Mouse (Mus musculus): ENCODE results near the gene Fat2. TPM values are rescaled to one million over a fixed set of nuclear protein-coding genes. Genes with fewer than 3 reads are reported as not detected.
A peak's percentile ranks its signal among the peaks of the same experiment; 100 is the strongest.

Fat2 gene
- polyA plus RNA-seq, 1 experiment = not detected

DNA sequence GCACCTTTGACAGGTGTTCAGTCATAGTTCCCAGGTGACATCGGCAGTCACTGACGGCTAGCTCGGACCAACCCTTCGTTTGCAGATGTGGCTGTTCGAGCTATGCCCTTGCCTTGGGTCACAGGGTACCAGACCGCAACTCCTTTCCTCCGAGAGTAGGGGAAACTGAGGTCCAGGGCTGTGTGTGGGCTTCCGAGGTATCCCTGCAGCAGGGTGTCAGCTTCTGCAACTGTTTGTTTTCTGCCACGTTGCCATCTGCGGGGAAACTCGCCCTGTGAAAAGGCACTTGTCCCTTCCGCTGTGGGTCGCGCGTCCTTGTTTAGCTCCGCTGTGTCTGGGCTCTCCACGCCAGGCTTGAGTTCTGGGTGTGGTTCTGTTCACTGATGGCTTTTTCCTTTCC is 131.8 kb downstream of the Fat2 start:
- peaks cover 25% of the 10 kb centered on the region for H3K4me1 ChIP-seq (ENCODE audit: control insufficient read depth, insufficient read depth, low read length)
- TF ChIP-seq CTCF (IDR thresholded peaks at IDR 0.05; ENCODE audit: low read depth, low read length) (no peak), POLR2A (IDR thresholded peaks at IDR 0.05; ENCODE audit: borderline replicate concordance, low read depth, low read length) (no peak)
- H3K27ac ChIP-seq (ENCODE audit: insufficient read depth, low read depth, low read length) = peak overlapping the region; percentile 18; the same call in 1 of the 2 replicates
- H3K4me3 ChIP-seq (ENCODE audit: insufficient read depth, low read length) = peak overlapping the region; percentile 98

DNA sequence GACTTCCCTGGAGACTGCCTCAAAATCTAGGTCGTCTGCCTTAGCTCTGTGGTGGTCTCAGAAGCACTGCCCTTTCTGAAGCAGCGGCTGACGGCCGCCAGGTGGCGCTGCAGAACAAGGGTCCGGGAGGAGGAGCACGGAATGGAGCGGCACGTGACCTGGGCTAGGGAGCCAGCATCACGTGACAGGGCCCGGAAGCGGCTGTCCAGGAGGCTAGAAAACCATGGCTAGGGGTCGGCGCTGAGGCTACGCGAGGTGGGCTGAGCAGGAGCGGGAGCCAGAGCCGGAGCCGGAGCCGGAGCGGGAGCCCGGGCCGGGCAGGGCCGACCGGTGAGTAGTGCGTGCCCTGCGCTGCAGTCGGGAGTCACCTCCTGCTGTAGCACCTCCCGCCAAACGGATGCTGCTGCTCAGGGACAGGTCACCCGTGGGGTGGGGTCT is 132.2 kb downstream of the Fat2 start, which contains the start of gene Slc36a1:
Slc36a1 (plus strand) TSS at position 192 of the 438 bp plus-strand sequence.
- Histone ChIP-seq H3K4me3 (ENCODE audit: insufficient read depth, low read length) (peak within 1 kb of the TSS; percentile 98), H3K4me1 (ENCODE audit: control insufficient read depth, insufficient read depth, low read length) (peaks cover 22% of the 10 kb centered on the region), H3K27ac (ENCODE audit: insufficient read depth, low read depth, low read length) (peak within 1 kb of the TSS; percentile 18; the same call in 1 of the 2 replicates)
- TF ChIP-seq CTCF (IDR thresholded peaks at IDR 0.05; ENCODE audit: low read depth, low read length) (peak; percentile 95), POLR2A (IDR thresholded peaks at IDR 0.05; ENCODE audit: borderline replicate concordance, low read depth, low read length) (no peak)

Other genes with a start within 250 kb of the Fat2 start
- 216 and 231 TPM in 2 replicates for gene Gm2a, start 238.4 kb downstream of the Fat2 start, polyA plus RNA-seq (2012; ENCODE audit: insufficient read depth, insufficient read length, missing spikeins)
- gene Slc36a3, start 184.9 kb downstream of the Fat2 start, polyA plus RNA-seq (2012; ENCODE audit: insufficient read depth, insufficient read length, missing spikeins) = not detected in 2 replicates
- gene Slc36a2, start 151.5 kb downstream of the Fat2 start, polyA plus RNA-seq (2012; ENCODE audit: insufficient read depth, insufficient read length, missing spikeins) = 2.4 and 3.3 TPM in 2 replicates
- gene Slc36a1, start 132.2 kb downstream of the Fat2 start, polyA plus RNA-seq (2012; ENCODE audit: insufficient read depth, insufficient read length, missing spikeins) = 38.7 and 44.3 TPM in 2 replicates
- gene Sparc, start 86.6 kb upstream of the Fat2 start, polyA plus RNA-seq (2012; ENCODE audit: insufficient read depth, insufficient read length, missing spikeins) = 18.5 and 22.0 TPM in 2 replicates
- gene Atox1, start 124.7 kb upstream of the Fat2 start, polyA plus RNA-seq (2012; ENCODE audit: insufficient read depth, insufficient read length, missing spikeins) = 363 and 383 TPM in 2 replicates
- 29.4 and 32.0 TPM in 2 replicates for gene G3bp1, start 133.1 kb upstream of the Fat2 start, polyA plus RNA-seq (2012; ENCODE audit: insufficient read depth, insufficient read length, missing spikeins)